21 mouse cellular contexts compared by ENCODE assay signal in the genomic region with DNA sequence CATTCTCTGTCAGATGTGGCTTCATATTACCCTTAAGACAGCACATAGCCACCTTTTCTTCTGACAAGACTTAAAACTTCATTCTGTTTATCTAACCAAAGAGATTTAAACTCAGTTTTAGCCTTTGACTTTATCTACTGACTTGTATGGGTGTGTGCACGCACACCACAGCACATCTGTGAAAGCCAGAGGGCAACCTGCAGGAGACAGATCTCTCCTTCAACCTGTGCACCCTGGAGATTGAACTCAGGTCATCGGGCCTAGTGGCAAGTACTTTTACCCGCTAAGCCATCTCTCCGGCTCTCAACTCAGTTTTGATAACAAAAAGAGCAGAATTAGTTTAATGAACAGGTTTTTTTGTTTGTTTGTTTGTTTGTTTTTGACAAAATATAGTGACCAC. TPM values are rescaled to one million over a fixed set of nuclear protein-coding genes. Genes with fewer than 3 reads are reported as not detected.
DNase-seq lines count a peak whose midpoint lies in the region; ATAC-seq and TF ChIP-seq lines count a peak whose summit lies in the region.
"Had no signal": no experiment of that assay in that cellular context is flagged by ENCODE, and none has a peak within 500 bp of the region (broad histone marks: within the 10 kb centered on the region; RNA-seq: fewer than 3 reads in every experiment).

No protein-coding gene starts in this region.

- 21% methylated on average over 4 of the region's 4 CpGs for WGBS in liver, embryonic 13.5 days (ENCODE audit: insufficient replicate concordance)
- WGBS in liver, postnatal 0 days (ENCODE audit: insufficient replicate concordance): 58% methylated on average over 4 of the region's 4 CpGs
- WGBS in heart, embryonic 12.5 days: 74% methylated on average over 4 of the region's 4 CpGs
- WGBS in hindbrain, embryonic 11.5 days: 91% methylated on average over 4 of the region's 4 CpGs
- 88% methylated on average over 4 of the region's 4 CpGs for WGBS in intestine, embryonic 15.5 days

- H3K4me1 ChIP-seq in liver, embryonic 13.5 days (replicated peaks): peaks cover 63% of the 10 kb centered on the region
- peaks cover 7% of the 10 kb centered on the region for H3K4me1 ChIP-seq in liver, postnatal 0 days (ENCODE audit: insufficient read depth)
- H3K4me1 ChIP-seq in heart, embryonic 12.5 days (replicated peaks): no peaks in the 10 kb centered on the region
- no peaks in the 10 kb centered on the region for H3K4me1 ChIP-seq in hindbrain, embryonic 11.5 days (replicated peaks; ENCODE audit: control insufficient read depth, insufficient read depth, low read length)
- H3K4me1 ChIP-seq in intestine, embryonic 15.5 days (replicated peaks): no peaks in the 10 kb centered on the region
- H3K4me1 ChIP-seq: embryonic facial prominence, embryonic 12.5 days; forebrain, embryonic 13.5 days had no signal

- H3K9ac ChIP-seq in liver, embryonic 13.5 days: peak overlapping the region; percentile 31; the same call in 1 of the 2 replicates
- no peak overlapping the region for H3K9ac ChIP-seq in liver, postnatal 0 days (replicated peaks)
- H3K9ac ChIP-seq in heart, embryonic 12.5 days: no peak overlapping the region
- H3K9ac ChIP-seq in hindbrain, embryonic 11.5 days (ENCODE audit: low read depth, low read length): no peak overlapping the region
- H3K9ac ChIP-seq in intestine, embryonic 15.5 days: no peak overlapping the region
- H3K9ac ChIP-seq: embryonic facial prominence, embryonic 12.5 days; forebrain, embryonic 13.5 days; forebrain, postnatal 0 days; hindbrain, embryonic 14.5 days had no signal

- no peaks in the 10 kb centered on the region for H3K36me3 ChIP-seq in liver, embryonic 13.5 days
- H3K36me3 ChIP-seq in liver, postnatal 0 days (replicated peaks; ENCODE audit: insufficient read depth, low read length): peaks cover 2% of the 10 kb centered on the region; the same call in 1 of the 2 replicates
- H3K36me3 ChIP-seq in heart, embryonic 12.5 days: peaks cover 3% of the 10 kb centered on the region; the same call in 1 of the 2 replicates
- H3K36me3 ChIP-seq in hindbrain, embryonic 11.5 days (ENCODE audit: control insufficient read depth, insufficient read depth, low read length): no peaks in the 10 kb centered on the region
- H3K36me3 ChIP-seq in intestine, embryonic 15.5 days: no peaks in the 10 kb centered on the region
- H3K36me3 ChIP-seq: embryonic facial prominence, embryonic 12.5 days had no signal

- H3K27ac ChIP-seq in liver, embryonic 13.5 days: peak overlapping the region; percentile 70
- peak overlapping the region; percentile 51; the same call in 1 of the 2 replicates for H3K27ac ChIP-seq in liver, postnatal 0 days (ENCODE audit: low read depth)
- H3K27ac ChIP-seq in heart, embryonic 12.5 days (ENCODE audit: poor library complexity, severe bottlenecking): no peak overlapping the region
- no peak overlapping the region for H3K27ac ChIP-seq in hindbrain, embryonic 11.5 days (ENCODE audit: low read depth, low read length)
- no peak overlapping the region for H3K27ac ChIP-seq in intestine, embryonic 15.5 days
- H3K27ac ChIP-seq: embryonic facial prominence, embryonic 12.5 days; forebrain, embryonic 13.5 days; heart, adult 2 months; hindbrain, embryonic 14.5 days had no signal

- H3K9me3 ChIP-seq in liver, embryonic 13.5 days (replicated peaks): no peaks in the 10 kb centered on the region
- H3K9me3 ChIP-seq in liver, postnatal 0 days (ENCODE audit: low read length): no peaks in the 10 kb centered on the region
- H3K9me3 ChIP-seq in heart, embryonic 12.5 days (replicated peaks): no peaks in the 10 kb centered on the region
- H3K9me3 ChIP-seq in hindbrain, embryonic 11.5 days (ENCODE audit: control insufficient read depth, low read length): no peaks in the 10 kb centered on the region
- H3K9me3 ChIP-seq in intestine, embryonic 15.5 days: no peaks in the 10 kb centered on the region
- H3K9me3 ChIP-seq: embryonic facial prominence, embryonic 12.5 days; forebrain, embryonic 13.5 days had no signal

- peak; percentile 92 for TF ChIP-seq EP300 in liver, postnatal 0 days (IDR thresholded peaks at IDR 0.05; ENCODE audit: low read depth)

- H3K27me3 ChIP-seq in liver, embryonic 13.5 days: no peaks in the 10 kb centered on the region
- H3K27me3 ChIP-seq in liver, postnatal 0 days (ENCODE audit: insufficient read depth, low read length): no peaks in the 10 kb centered on the region
- H3K27me3 ChIP-seq in heart, embryonic 12.5 days (replicated peaks): no peaks in the 10 kb centered on the region
- no peaks in the 10 kb centered on the region for H3K27me3 ChIP-seq in hindbrain, embryonic 11.5 days (ENCODE audit: control insufficient read depth, insufficient read depth, low read length)
- no peaks in the 10 kb centered on the region for H3K27me3 ChIP-seq in intestine, embryonic 15.5 days (replicated peaks)
- H3K27me3 ChIP-seq: CH12.LX; embryonic facial prominence, embryonic 12.5 days; forebrain, embryonic 13.5 days had no signal

- H3K4me2 ChIP-seq in liver, embryonic 13.5 days: no peak overlapping the region
- H3K4me2 ChIP-seq in liver, postnatal 0 days (ENCODE audit: low read depth, low read length): no peak overlapping the region
- H3K4me2 ChIP-seq in heart, embryonic 12.5 days: no peak overlapping the region
- no peak overlapping the region for H3K4me2 ChIP-seq in hindbrain, embryonic 11.5 days (replicated peaks; ENCODE audit: low read depth, low read length)
- H3K4me2 ChIP-seq in intestine, embryonic 15.5 days (replicated peaks): no peak overlapping the region
- H3K4me2 ChIP-seq: embryonic facial prominence, embryonic 12.5 days; forebrain, embryonic 13.5 days; hindbrain, embryonic 14.5 days had no signal

- ATAC-seq in erythroid progenitor cell, adult 5-6 weeks (replicated peaks; ENCODE audit: low FRiP score, poor library complexity, severe bottlenecking): peak; percentile 73; the same call in 1 of the 2 replicates
- peak; percentile 97 for ATAC-seq in liver, embryonic 13.5 days (ENCODE audit: low read depth)
- peak; percentile 96 for ATAC-seq in liver, postnatal 0 days
- no peak for ATAC-seq in heart, embryonic 12.5 days (ENCODE audit: insufficient number of reproducible peaks, low FRiP score)
- ATAC-seq in hindbrain, embryonic 11.5 days (ENCODE audit: low FRiP score): no peak
- ATAC-seq in intestine, embryonic 15.5 days: no peak
- ATAC-seq: forebrain, embryonic 13.5 days; forebrain, postnatal 0 days; intestine, postnatal 0 days had no signal

- no peak overlapping the region for H3K4me3 ChIP-seq in liver, embryonic 13.5 days (replicated peaks)
- no peak overlapping the region for H3K4me3 ChIP-seq in liver, postnatal 0 days (ENCODE audit: low read depth, low read length)
- H3K4me3 ChIP-seq in heart, embryonic 12.5 days: no peak overlapping the region
- no peak overlapping the region for H3K4me3 ChIP-seq in hindbrain, embryonic 11.5 days (ENCODE audit: low read depth, low read length)
- no peak overlapping the region for H3K4me3 ChIP-seq in intestine, embryonic 15.5 days (replicated peaks)
- H3K4me3 ChIP-seq: embryonic facial prominence, embryonic 12.5 days; forebrain, embryonic 13.5 days; heart, adult 2 months had no signal

- no peak for TF ChIP-seq CTCF in liver, postnatal 0 days (IDR thresholded peaks at IDR 0.05; ENCODE audit: low read depth)

- DNase-seq in c-Kit-positive CD71-positive TER-119-negative erythroid progenitor cells, embryonic 14.5 days (ENCODE audit: low read depth): peak; percentile 40
- DNase-seq in liver, embryonic 13.5 days: peak; percentile 67
- DNase-seq in liver, postnatal 0 days: no peak
- DNase-seq in adrenal gland, postnatal 14 days: no peak
- DNase-seq in hindbrain, embryonic 11.5 days (ENCODE audit: low spot score): no peak
- DNase-seq: adrenal gland, adult 8-10 months; cerebellum, adult 18-20 months; cerebellum, postnatal 10 days; embryo, embryonic 11 days; forebrain, postnatal 0 days; gastrocnemius, postnatal 14 days; heart, adult 2 months; heart, postnatal 10 days had no signal

RNA-seq across cellular contexts. Expression of gene Rab11fip2, which starts 43.5 kb away (rescaled TPM):
- total RNA-seq in erythroid progenitor cell, adult 5-6 weeks (2015; ENCODE audit: low replicate concordance): 4.6 and 4.7 TPM in 2 replicates
- 4.3 and 5.5 TPM in 2 replicates for total RNA-seq in erythroid progenitor cell, adult 5-6 weeks (2017; ENCODE audit: low replicate concordance)
- polyA plus RNA-seq in liver, embryonic 13.5 days (2015; fragmentation: Nextera tagmentation; extraction: Ambion mirVana): 1.3 and 1.4 TPM in 2 replicates
- polyA plus RNA-seq in liver, postnatal 0 days (2015; fragmentation: Nextera tagmentation; extraction: Ambion mirVana): 0.94 and 1.4 TPM in 2 replicates
- polyA plus RNA-seq in heart, embryonic 12.5 days (2016; fragmentation: Nextera tagmentation; extraction: Ambion mirVana): 2.1 and 2.6 TPM in 2 replicates
- 16.8 and 21.5 TPM in 2 replicates for total RNA-seq in adrenal gland, postnatal 14 days (2021)
- polyA plus RNA-seq in hindbrain, embryonic 11.5 days (2014; fragmentation: Nextera tagmentation; extraction: Ambion mirVana): 3.9 and 8.6 TPM in 2 replicates
- 3.6 and 4.0 TPM in 2 replicates for polyA plus RNA-seq in intestine, embryonic 15.5 days (2015; fragmentation: Nextera tagmentation; extraction: Ambion mirVana)

Comparison
In these comparisons a context has a peak if more than half of its experiments do, and no peak if none do; other contexts are left out.
1. DNase-seq: peak in c-Kit-positive CD71-positive TER-119-negative erythroid progenitor cells, embryonic 14.5 days (single experiment) and liver, embryonic 13.5 days (single experiment); none in liver, postnatal 0 days (single experiment), adrenal gland, postnatal 14 days (single experiment) and hindbrain, embryonic 11.5 days (single experiment).
2. ATAC-seq: peak in erythroid progenitor cell, adult 5-6 weeks (single experiment), liver, embryonic 13.5 days (single experiment) and liver, postnatal 0 days (single experiment); none in heart, embryonic 12.5 days (single experiment), hindbrain, embryonic 11.5 days (single experiment) and intestine, embryonic 15.5 days (single experiment).
3. H3K27ac ChIP-seq: peak in liver, embryonic 13.5 days (single experiment) and liver, postnatal 0 days (single experiment); none in heart, embryonic 12.5 days (single experiment), hindbrain, embryonic 11.5 days (single experiment) and intestine, embryonic 15.5 days (single experiment).